Mouse (Mus musculus) embryonic fibroblast, embryonic 13.5 days (primary cell): ENCODE measurements around the gene Rab4b.

ENCODE experiments used
- CTCF ChIP-seq: IDR thresholded peaks from 2 replicates; pipeline ENCODE4 v1.5.1; 2011; ENCODE audit warnings: mild to moderate bottlenecking, control low read depth, low read length, moderate library complexity, borderline replicate concordance; ENCODE audit not compliant: insufficient read depth
- POLR2A ChIP-seq: IDR thresholded peaks from 2 replicates; pipeline ENCODE4 v1.6.1; 2011; ENCODE audit warnings: low read depth, mild to moderate bottlenecking, control low read depth, low read length, moderate library complexity

DNA sequence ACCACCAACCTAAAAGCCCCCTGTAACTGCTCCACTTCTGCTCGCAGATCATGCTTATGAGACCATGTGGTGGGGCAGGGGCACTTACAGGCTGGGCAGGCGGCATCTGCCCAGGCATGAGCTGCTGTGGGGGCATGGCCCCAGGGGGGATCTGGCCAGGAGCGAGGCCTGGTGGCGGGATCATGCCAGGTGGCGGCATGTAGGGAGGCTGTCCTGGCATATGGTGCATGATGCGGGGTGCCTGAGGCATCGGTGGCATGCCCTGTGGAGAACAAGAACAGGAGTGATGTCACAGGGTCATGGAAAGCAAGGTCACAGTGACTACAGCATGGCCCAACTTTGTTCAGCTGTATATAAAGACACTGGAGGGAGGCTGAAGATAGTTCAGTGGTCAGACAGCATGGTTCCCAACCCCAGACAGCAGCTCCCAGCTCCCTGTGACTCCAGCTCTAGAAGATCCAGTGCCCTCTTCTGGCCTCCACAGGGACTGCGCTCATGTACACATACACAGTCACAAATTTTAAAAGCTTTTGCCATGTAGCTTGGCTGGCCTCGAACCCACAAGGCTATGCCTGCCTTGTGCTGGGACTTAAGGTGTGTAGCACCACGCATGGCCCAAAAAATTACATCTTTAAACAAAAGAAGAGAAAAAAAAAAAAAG is 10.7 kb upstream of the Rab4b start:
- TF ChIP-seq CTCF (no peak), POLR2A (no peak)
